Mouse (Mus musculus): Measurements from ENCODE around the gene Zfp970.
"Not testable (repeated sequence)": the region's sequence is repeated elsewhere in the genome, so short reads cannot be mapped to it uniquely, and the experiment has no call there.

Gene Zfp970

DNA sequence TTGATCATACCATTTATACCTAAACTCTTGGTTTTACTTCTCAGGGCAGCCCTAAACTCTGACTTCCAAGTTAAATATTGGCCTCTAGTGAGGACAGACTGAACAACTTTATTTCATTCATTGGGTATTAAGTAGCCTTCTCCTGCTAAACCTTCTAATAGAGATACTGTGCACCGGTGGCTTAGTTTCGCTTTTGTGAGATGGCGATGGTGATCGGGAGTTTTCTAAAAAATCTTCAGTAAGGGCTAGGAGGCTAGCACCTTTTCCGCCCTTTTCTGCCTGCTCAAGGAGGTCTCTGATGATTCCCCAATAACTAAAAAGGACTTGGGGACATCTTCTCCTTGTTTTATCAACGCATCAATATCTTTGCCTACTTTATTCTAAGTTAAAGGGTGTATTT lies 59.1 kb downstream of the Zfp970 start:
- H3K36me3 ChIP-seq (ENCODE audit: control insufficient read depth, insufficient read depth, low read length, poor library complexity, severe bottlenecking); H3K27me3 ChIP-seq (ENCODE audit: control insufficient read depth, insufficient read depth, low read length, poor library complexity, severe bottlenecking); DNase-seq (ENCODE audit: low read depth, low spot score): not testable (repeated sequence)

DNA sequence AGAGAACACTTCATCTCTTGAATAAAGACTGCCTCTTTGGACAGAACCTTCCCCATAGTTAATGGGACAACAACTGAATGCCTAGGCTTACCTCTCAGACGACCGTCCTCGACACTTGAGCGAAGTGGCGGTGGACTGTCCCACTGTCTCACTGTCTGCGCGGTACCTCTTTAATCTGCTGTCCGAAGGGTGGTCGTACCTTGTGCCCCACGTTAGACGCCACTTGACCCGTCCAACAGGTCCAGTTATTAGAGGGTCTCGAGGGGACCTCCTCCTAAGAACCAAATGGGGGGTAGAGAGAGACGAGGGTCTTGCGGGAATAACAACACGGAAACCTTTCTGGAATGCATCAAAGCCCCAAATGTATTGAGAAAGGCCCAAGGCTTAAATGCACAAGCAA lies 59.6 kb downstream of the Zfp970 start:
- not testable (repeated sequence) for DNase-seq (ENCODE audit: low read depth, low spot score); H3K36me3 ChIP-seq (ENCODE audit: control insufficient read depth, insufficient read depth, low read length, poor library complexity, severe bottlenecking); H3K27me3 ChIP-seq (ENCODE audit: control insufficient read depth, insufficient read depth, low read length, poor library complexity, severe bottlenecking)
